Mouse (Mus musculus): ENCODE data around the gene Gm12845. TPM values are rescaled to one million over a fixed set of nuclear protein-coding genes. Genes with fewer than 3 reads are reported as not detected.

Gene Gm12845
- total and polyA plus RNA-seq, 3 experiments: not detected

DNA sequence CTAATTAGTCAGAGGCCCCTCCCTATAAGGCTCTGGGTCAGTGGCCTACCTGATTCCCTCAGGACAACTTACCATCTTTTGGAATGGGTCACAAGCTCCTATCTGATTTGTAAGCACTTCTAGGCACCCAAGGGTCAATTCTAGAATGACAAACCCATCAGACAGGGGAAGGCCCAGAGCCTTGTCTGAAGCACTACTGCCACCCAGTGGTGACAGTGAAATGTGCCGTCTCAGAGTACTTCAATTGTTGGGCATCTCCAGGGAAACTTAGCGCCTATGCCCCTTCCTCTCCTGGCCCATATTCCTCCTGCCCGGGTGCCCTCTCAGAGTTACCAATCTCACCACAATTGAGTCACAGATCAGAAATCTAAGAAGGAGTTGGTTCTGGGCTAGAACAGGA is 47.3 kb upstream of the Gm12845 start (continued):
- TF ChIP-seq ZMIZ1 (IDR thresholded peaks at IDR 0.05; ENCODE audit: low read depth, low read length): 0 out of 2 replicates have a peak, but pooled peaks have one; percentile 23
- TF ChIP-seq UBTF (IDR thresholded peaks at IDR 0.05; ENCODE audit: borderline replicate concordance, insufficient read depth, low read depth, low read length): no peak
- no peak for TF ChIP-seq MAFK (IDR thresholded peaks at IDR 0.05; ENCODE audit: borderline replicate concordance, low read depth, low read length)
- peak; percentile 47; the same call in 1 of the 2 replicates for TF ChIP-seq MAZ (IDR thresholded peaks at IDR 0.05; ENCODE audit: low read depth, low read length)
- TF ChIP-seq MAX (IDR thresholded peaks at IDR 0.05; ENCODE audit: low read length): no peak
- TF ChIP-seq CTCF (IDR thresholded peaks at IDR 0.05 in 2 of 3, conservative IDR thresholded peaks at IDR 0.05 in 1 of 3; ENCODE audit: control insufficient read depth in 1 of 3, insufficient read depth in 1 of 3, low read depth in 2 of 3, low read length in 3 of 3, poor library complexity in 1 of 3, severe bottlenecking in 1 of 3): peak; percentile 81 to 92 (median 88)

DNA sequence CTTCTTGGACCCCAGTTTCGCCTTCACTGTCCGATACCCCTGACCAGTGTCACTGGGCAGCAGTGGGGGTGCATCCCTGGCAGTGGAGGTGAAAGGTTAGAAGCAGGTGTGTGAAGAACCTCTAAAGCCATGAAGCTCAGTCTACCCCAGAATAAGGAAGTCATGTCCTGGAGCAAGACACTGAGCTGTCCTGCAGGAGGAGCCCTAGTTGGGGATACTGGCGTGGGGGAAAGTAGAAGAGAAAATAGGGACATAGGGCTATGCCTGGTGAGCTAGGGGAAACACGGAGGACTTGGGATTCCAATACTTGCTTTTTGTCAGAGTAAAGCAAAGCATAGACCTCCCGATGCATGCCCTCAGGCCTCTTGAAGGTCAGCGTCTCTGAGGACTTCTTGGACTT is 43.2 kb upstream of the Gm12845 start:
- Histone ChIP-seq H3K79me2 (ENCODE audit: control insufficient read depth, insufficient read depth, low read length, poor library complexity) (peaks cover 8% of the 10 kb centered on the region), H3K4me1 (ENCODE audit: control insufficient read depth in 1 of 2, insufficient read depth in 2 of 2, low read length in 2 of 2) (peaks cover 4 to 11% of the 10 kb centered on the region in 2 experiments; a peak in 3 of 4 replicates), H3K9ac (ENCODE audit: control insufficient read depth, low read depth, low read length, poor library complexity, severe bottlenecking) (peak overlapping the region; percentile 75; the same call in 1 of the 2 replicates), H3K36me3 (ENCODE audit: control insufficient read depth in 1 of 2, insufficient read depth in 2 of 2, low read length in 2 of 2) (peaks cover 2 to 6% of the 10 kb centered on the region in 2 experiments; a peak in 3 of 4 replicates), H3K27ac (ENCODE audit: control insufficient read depth, low read depth, low read length) (no peak overlapping the region), H3K27me3 (ENCODE audit: control insufficient read depth in 1 of 2, insufficient read depth in 2 of 2, low read length in 2 of 2) (no peaks in the 10 kb centered on the region), H3K9me3 (replicated peaks; ENCODE audit: insufficient read depth, low read length) (no peaks in the 10 kb centered on the region), H3K4me3 (ENCODE audit: control insufficient read depth in 1 of 2, insufficient read depth in 1 of 2, low read depth in 2 of 2, low read length in 2 of 2) (peak overlapping the region in 1 of 2 experiments; percentile 86; a peak in 3 of 4 replicates)
- TF ChIP-seq USF2 (IDR thresholded peaks at IDR 0.05; ENCODE audit: borderline replicate concordance in 1 of 2, insufficient read depth in 1 of 2, low read depth in 1 of 2, low read length in 2 of 2) (no peak), TCF12 (IDR thresholded peaks at IDR 0.05; ENCODE audit: low read depth, low read length) (no peak), E2F4 (IDR thresholded peaks at IDR 0.05; ENCODE audit: borderline replicate concordance, low read depth, low read length) (no peak), RAD21 (IDR thresholded peaks at IDR 0.05; ENCODE audit: low read depth, low read length) (peak; percentile 21), NELFE (IDR thresholded peaks at IDR 0.05; ENCODE audit: low read depth, low read length) (no peak), CTCF (IDR thresholded peaks at IDR 0.05 in 2 of 3, conservative IDR thresholded peaks at IDR 0.05 in 1 of 3; ENCODE audit: control insufficient read depth in 1 of 3, insufficient read depth in 1 of 3, low read depth in 2 of 3, low read length in 3 of 3, poor library complexity in 1 of 3, severe bottlenecking in 1 of 3) (peak; percentile 15 to 43 (median 32); a peak in 4 of 6 replicates), SMC3 (IDR thresholded peaks at IDR 0.05; ENCODE audit: low read depth, low read length) (peak; percentile 50), ZMIZ1 (IDR thresholded peaks at IDR 0.05; ENCODE audit: low read depth, low read length) (no peak), POLR2A (IDR thresholded peaks at IDR 0.05; ENCODE audit: control insufficient read depth in 1 of 2, insufficient read depth in 1 of 2, low read depth in 1 of 2, low read length in 2 of 2, poor library complexity in 1 of 2) (no peak), KAT2A (conservative IDR thresholded peaks at IDR 0.05; ENCODE audit: low read depth, low read length) (no peak)
- DNase-seq (ENCODE audit: low read depth, low spot score): peak; percentile 37

DNA sequence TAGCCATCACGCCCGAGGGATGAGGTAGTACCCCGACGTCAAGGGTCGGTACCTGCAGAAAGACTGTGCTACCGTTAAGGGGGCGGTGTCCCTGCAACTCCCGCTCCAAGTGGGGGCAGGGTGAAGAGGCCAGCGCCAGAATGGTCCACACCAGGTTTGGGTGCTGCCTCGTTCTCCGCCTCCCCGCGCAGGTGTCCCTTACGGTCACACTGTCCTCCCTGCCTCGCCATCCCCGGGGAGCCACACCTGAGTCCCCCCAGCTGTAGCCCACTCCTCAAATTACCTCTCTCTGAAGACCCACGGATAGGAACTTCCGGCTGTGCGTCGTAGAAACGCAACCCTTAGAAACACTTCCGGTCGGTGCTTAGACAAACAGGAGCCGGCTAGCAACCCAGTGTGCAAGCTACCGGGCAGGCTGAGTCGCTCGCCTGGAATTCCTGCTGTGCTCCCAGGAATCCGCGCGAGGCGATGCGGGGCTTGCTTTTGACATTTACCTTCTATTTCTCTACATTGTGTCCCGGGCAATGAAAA is 42.2 kb upstream of the Gm12845 start, which contains the start of gene Dmap1:
Dmap1 (minus strand) TSS at position 343 of the 531 bp plus-strand sequence.
- H3K27ac ChIP-seq (ENCODE audit: control insufficient read depth, low read depth, low read length): peak within 1 kb of the TSS; percentile 49
- peaks cover 8% of the 10 kb centered on the region for H3K79me2 ChIP-seq (ENCODE audit: control insufficient read depth, insufficient read depth, low read length, poor library complexity)
- peak within 1 kb of the TSS; percentile 86 to 92 for H3K4me3 ChIP-seq (ENCODE audit: control insufficient read depth in 1 of 2, insufficient read depth in 1 of 2, low read depth in 2 of 2, low read length in 2 of 2)
- TF ChIP-seq ETS1 (IDR thresholded peaks at IDR 0.05; ENCODE audit: low read depth, low read length): 0 out of 2 replicates have a peak, but pooled peaks have one; percentile 24
- peak; percentile 75 for TF ChIP-seq TBP (IDR thresholded peaks at IDR 0.05; ENCODE audit: low read depth, low read length)
- peak; percentile 33; the same call in 1 of the 2 replicates for TF ChIP-seq GATA1 (IDR thresholded peaks at IDR 0.05; ENCODE audit: low read depth, low read length)
- peak; percentile 66; the same call in 1 of the 2 replicates for TF ChIP-seq TCF12 (IDR thresholded peaks at IDR 0.05; ENCODE audit: low read depth, low read length)
- no peak for TF ChIP-seq GABPA (IDR thresholded peaks at IDR 0.05; ENCODE audit: low read depth, low read length)
- TF ChIP-seq HCFC1 (IDR thresholded peaks at IDR 0.05; ENCODE audit: low read depth, low read length): peak; percentile 92
- TF ChIP-seq ELF1 (IDR thresholded peaks at IDR 0.05; ENCODE audit: low read depth, low read length): peak; percentile 63; the same call in 1 of the 2 replicates
- peak; percentile 26; the same call in 1 of the 2 replicates for TF ChIP-seq NELFE (IDR thresholded peaks at IDR 0.05; ENCODE audit: low read depth, low read length)
- peak; percentile 46 to 70; a peak in 3 of 4 replicates for TF ChIP-seq POLR2A (IDR thresholded peaks at IDR 0.05; ENCODE audit: control insufficient read depth in 1 of 2, insufficient read depth in 1 of 2, low read depth in 1 of 2, low read length in 2 of 2, poor library complexity in 1 of 2)
- TF ChIP-seq SIN3A (IDR thresholded peaks at IDR 0.05; ENCODE audit: low read length): peak; percentile 73
- TF ChIP-seq CTCF (IDR thresholded peaks at IDR 0.05 in 2 of 3, conservative IDR thresholded peaks at IDR 0.05 in 1 of 3; ENCODE audit: control insufficient read depth in 1 of 3, insufficient read depth in 1 of 3, low read depth in 2 of 3, low read length in 3 of 3, poor library complexity in 1 of 3, severe bottlenecking in 1 of 3): no peak
- peaks cover 0 to 6% of the 10 kb centered on the region in 2 experiments; a peak in 2 of 4 replicates for H3K36me3 ChIP-seq (ENCODE audit: control insufficient read depth in 1 of 2, insufficient read depth in 2 of 2, low read length in 2 of 2)
- no peaks in the 10 kb centered on the region for H3K9me3 ChIP-seq (replicated peaks; ENCODE audit: insufficient read depth, low read length)
- peak; percentile 93 for DNase-seq (ENCODE audit: low read depth, low spot score)
- no peaks in the 10 kb centered on the region for H3K27me3 ChIP-seq (ENCODE audit: control insufficient read depth in 1 of 2, insufficient read depth in 2 of 2, low read length in 2 of 2)
- H3K9ac ChIP-seq (ENCODE audit: control insufficient read depth, low read depth, low read length, poor library complexity, severe bottlenecking): peak within 1 kb of the TSS; percentile 77
- H3K4me1 ChIP-seq (ENCODE audit: control insufficient read depth in 1 of 2, insufficient read depth in 2 of 2, low read length in 2 of 2): peaks cover 4 to 11% of the 10 kb centered on the region in 2 experiments; a peak in 3 of 4 replicates
